Mouse (Mus musculus) midbrain, embryonic 15.5 days (tissue): ENCODE measurements at regions not wholly inside any gene's neighbourhood (a gene's known extent, or its start where the extent isn't known, plus 50 kb on each side); places are given as distances from the start of the nearest gene placed in this dataset.
"Not testable (repeated sequence)": the region's sequence is repeated elsewhere in the genome, so short reads cannot be mapped to it uniquely, and the experiment has no call there.

Experiments used
- ATAC-seq: fragments of 200-750 bp; cut with Nextera tagmentation; replicated peaks from 2 replicates; pipeline ENCODE4 v1.8.0; 2017; ENCODE audit warnings: moderate TSS enrichment
- H3K27ac ChIP-seq: fragments of 300-500 bp; sonication (generic); 2 replicates; pipeline ENCODE4 v1.5.1; 2015; ENCODE audit warnings: mild to moderate bottlenecking, inconsistent platforms
- H3K27me3 ChIP-seq: fragments of 300-500 bp; sonication (generic); replicated peaks from 2 replicates; pipeline ENCODE4 v1.6.1; 2015; ENCODE audit warnings: inconsistent platforms
- H3K36me3 ChIP-seq: fragments of 300-500 bp; sonication (generic); replicated peaks from 2 replicates; pipeline ENCODE4 v1.6.1; 2015; ENCODE audit warnings: inconsistent platforms
- H3K4me1 ChIP-seq: fragments of 300-500 bp; sonication (generic); 2 replicates; pipeline ENCODE4 v1.6.1; 2015; ENCODE audit warnings: inconsistent platforms
- H3K4me2 ChIP-seq: fragments of 300-500 bp; sonication (generic); 2 replicates; pipeline ENCODE4 v1.6.1; 2015; ENCODE audit warnings: inconsistent platforms, mild to moderate bottlenecking, moderate library complexity
- H3K4me3 ChIP-seq: fragments of 300-500 bp; sonication (generic); 2 replicates; pipeline ENCODE4 v1.5.1; 2015; ENCODE audit warnings: mild to moderate bottlenecking, inconsistent platforms
- H3K9ac ChIP-seq: fragments of 300-500 bp; sonication (generic); 2 replicates; pipeline ENCODE4 v1.6.1; 2015; ENCODE audit warnings: mild to moderate bottlenecking, inconsistent platforms
- H3K9me3 ChIP-seq: fragments of 300-500 bp; sonication (generic); 2 replicates; pipeline ENCODE4 v1.6.1; 2016; ENCODE audit warnings: inconsistent platforms
- WGBS: fragments of 180-500 bp; shearing (Covaris S2); methylation state at CpG from one replicate; pipeline ENCODE4 v1.1.7; 2015; ENCODE audit warnings: mixed read lengths; 5-methylcytosine and 5-hydroxymethylcytosine counted together

DNA sequence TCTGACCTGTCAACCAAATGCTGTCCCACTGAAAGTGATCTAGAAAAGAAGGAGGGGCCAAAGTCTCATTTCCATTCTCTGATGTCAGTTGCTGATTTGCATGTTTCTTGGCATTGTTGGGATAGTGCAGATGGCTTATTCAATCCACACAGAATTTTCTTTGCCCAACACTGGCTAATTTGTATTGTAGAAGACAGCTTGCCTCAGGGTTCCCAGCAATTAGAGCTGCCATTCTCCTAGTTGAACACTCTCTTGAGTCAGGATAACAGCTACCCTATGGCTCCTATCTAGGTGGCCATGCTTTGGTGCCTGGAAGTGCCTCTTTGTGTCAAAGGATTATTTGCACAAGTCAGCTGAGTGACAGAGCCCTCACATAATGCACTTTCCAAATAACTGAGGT is 569.0 kb downstream of the Lrriq3 start:
- no peak for ATAC-seq
- H3K4me1 ChIP-seq: no peaks in the 10 kb centered on the region
- H3K9ac ChIP-seq: no peak overlapping the region

DNA sequence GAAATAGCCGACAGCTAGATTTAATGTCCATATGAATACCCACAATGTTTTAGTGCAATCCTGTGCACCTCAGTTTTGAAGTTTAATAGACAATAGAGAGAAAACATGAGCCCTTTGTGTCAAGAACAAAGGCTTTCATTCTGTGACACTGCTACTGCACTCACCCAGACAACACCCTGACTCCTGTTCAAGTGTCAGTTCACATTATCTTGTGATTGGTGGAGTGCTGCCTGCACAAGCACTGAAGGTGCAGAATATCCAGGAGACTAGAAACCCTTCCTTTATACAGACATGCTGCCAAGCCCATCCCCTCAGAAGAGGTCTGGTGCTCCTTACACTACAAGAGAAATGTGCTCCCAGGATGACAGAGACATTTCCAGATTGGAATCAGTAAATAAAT is 579.3 kb downstream of the Lrriq3 start:
- Histone ChIP-seq H3K27me3 (no peaks in the 10 kb centered on the region), H3K36me3 (no peaks in the 10 kb centered on the region), H3K4me3 (no peak overlapping the region), H3K4me2 (no peak overlapping the region), H3K9ac (no peak overlapping the region), H3K9me3 (no peaks in the 10 kb centered on the region), H3K4me1 (no peaks in the 10 kb centered on the region), H3K27ac (no peak overlapping the region)
- ATAC-seq: no peak
- WGBS: 44% methylated on average over 1 of the region's 1 CpGs

More for the DNA sequence above, 569.0 kb downstream of the Lrriq3 start:
- Histone ChIP-seq H3K9me3 (no peaks in the 10 kb centered on the region), H3K27me3 (no peaks in the 10 kb centered on the region), H3K36me3 (no peaks in the 10 kb centered on the region), H3K4me2 (no peak overlapping the region), H3K27ac (no peak overlapping the region), H3K4me3 (no peak overlapping the region)

DNA sequence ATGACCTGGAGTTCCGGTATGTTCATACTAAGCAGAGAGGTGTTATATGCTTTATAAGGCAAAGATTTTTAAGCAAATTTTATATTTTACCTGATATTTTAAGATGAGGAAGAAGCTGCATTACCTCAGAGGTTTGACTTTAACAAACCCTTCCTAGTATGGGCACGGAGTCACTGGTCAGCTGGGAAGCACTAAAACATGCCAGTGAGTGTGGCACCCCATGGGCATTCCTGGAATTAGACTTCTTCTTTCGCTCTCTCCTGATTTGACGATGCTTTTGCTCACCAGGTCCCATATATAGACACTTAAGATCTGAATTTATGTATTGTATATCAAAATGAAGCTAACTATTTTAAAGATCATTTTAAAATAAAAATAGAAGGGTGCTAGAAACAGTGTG is 587.0 kb downstream of the Lrriq3 start:
- no peak overlapping the region for H3K4me3 ChIP-seq
- no peak overlapping the region for H3K9ac ChIP-seq
- 89% methylated on average over 4 of the region's 4 CpGs for WGBS
- no peak for ATAC-seq
- no peaks in the 10 kb centered on the region for H3K27me3 ChIP-seq
- no peaks in the 10 kb centered on the region for H3K4me1 ChIP-seq
- no peaks in the 10 kb centered on the region for H3K9me3 ChIP-seq
- no peak overlapping the region for H3K4me2 ChIP-seq
- no peak overlapping the region for H3K27ac ChIP-seq
- H3K36me3 ChIP-seq: no peaks in the 10 kb centered on the region

DNA sequence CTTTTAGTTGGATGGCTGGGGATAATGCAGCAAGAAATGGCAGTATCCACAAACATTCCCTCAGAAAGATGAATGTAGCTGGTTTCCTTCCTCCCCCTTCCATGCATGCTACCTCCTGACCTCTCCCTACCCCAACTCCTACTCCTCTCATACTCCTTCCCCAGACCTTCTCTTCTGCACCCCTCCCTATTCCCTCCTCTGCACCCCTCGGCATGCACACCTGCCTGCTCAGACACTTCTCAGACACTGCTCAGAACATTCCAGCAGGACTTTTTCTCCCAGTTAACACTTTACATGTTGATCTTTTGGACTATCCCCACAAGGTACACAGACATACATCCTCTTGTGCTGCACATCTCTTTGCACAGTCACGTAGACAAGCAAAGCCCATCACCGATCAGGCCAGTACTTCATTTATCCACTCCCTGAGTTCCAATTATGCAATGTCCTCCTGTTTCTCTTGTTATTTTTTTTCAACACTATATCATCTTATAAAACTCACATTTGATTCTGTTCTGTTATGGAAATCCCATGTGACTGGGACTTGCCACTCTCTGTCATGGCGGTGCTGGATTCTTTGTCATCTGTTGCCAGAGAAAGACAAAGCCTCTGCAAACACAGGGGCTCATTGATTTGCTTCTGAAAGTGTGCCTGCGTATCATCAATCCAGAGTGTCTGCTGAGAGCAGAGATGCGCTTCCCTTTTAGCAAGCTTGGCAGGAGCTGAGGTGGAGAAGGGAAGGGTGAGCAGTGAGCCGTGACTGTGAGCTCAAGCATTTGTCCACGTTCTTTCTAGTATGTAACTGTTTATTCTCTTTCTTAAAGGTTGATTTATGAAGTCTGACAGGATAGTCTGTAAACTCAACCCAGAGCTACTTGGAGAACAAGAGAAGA is 589.9 kb downstream of the Lrriq3 start:
- H3K9me3 ChIP-seq: no peaks in the 10 kb centered on the region
- no peak overlapping the region for H3K9ac ChIP-seq
- no peak overlapping the region for H3K4me2 ChIP-seq
- H3K27me3 ChIP-seq: no peaks in the 10 kb centered on the region
- H3K36me3 ChIP-seq: no peaks in the 10 kb centered on the region
- no peak for ATAC-seq
- H3K4me1 ChIP-seq: no peaks in the 10 kb centered on the region
- H3K27ac ChIP-seq: no peak overlapping the region
- 42% methylated on average over 8 of the region's 8 CpGs for WGBS
- no peak overlapping the region for H3K4me3 ChIP-seq

DNA sequence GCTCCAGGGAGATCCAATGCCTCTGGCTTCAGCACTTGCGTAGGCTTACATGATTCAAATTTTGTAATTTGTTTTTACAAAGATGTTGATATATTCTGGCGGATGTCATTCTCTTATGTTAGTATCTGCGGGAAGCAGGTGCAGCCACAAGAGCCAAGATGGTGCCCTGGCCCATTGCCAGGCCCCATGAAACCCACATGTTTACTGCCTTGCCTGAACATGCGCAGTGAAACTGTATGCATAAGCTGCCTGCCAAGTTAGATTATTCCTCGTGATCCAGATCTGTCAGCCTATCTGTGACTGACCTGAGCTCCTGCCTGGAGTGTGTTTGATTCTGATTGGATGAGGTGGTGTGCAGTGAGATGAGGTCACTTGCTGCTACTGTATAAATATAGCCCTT is 595.1 kb downstream of the Lrriq3 start:
- H3K4me1 ChIP-seq: no peaks in the 10 kb centered on the region
- ATAC-seq: no peak
- 80% methylated on average over 5 of the region's 5 CpGs for WGBS
- no peak overlapping the region for H3K4me2 ChIP-seq
- H3K9ac ChIP-seq: no peak overlapping the region
- no peaks in the 10 kb centered on the region for H3K36me3 ChIP-seq
- no peaks in the 10 kb centered on the region for H3K27me3 ChIP-seq
- H3K9me3 ChIP-seq: no peaks in the 10 kb centered on the region
- H3K4me3 ChIP-seq: no peak overlapping the region
- H3K27ac ChIP-seq: no peak overlapping the region

DNA sequence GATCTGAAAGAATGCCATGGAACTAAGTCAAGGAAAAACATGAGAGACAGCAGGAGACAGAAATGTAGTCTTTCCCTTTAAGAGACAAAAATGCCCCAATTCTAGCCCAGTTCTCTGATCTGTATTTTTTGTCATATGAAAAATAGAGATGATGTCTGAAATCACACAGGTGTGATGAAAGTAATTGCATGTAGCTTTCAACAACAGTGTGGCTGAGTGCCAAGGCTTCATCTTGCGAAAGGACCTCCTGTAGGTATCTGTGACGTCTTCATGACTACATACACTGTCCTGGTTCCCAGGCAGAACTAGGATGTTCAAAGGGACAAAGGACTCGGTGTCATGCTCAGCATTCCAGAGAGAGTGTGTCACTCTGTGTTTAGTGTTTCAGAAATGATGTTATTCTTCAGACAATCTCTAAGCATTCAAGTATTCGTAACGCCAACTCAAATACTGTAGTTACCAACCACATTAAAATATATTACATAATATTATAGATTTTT is 629.8 kb downstream of the Lrriq3 start:
- Histone ChIP-seq H3K9me3 (no peaks in the 10 kb centered on the region), H3K27me3 (no peaks in the 10 kb centered on the region), H3K27ac (no peak overlapping the region), H3K4me3 (no peak overlapping the region), H3K4me2 (no peak overlapping the region), H3K36me3 (no peaks in the 10 kb centered on the region), H3K9ac (no peak overlapping the region), H3K4me1 (no peaks in the 10 kb centered on the region)
- 81% methylated on average over 5 of the region's 5 CpGs for WGBS
- no peak for ATAC-seq

DNA sequence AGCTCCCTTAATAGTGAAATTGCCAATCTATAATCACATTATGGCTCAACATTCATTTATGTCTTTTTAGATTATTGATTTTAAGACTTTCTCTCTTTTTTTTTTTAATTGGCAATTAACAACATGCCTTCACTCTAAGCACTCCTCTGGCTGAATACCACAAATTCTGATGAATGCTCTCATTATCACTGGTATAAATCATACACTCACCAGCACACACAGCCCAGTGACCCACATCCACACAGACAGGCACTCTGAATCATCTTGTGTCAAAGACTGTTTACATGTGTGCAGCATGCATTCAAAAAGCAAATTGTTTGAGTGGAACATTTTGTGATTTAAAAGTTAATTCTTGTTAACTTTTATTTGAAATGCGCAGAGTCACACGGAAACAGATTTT is 649.2 kb downstream of the Lrriq3 start:
- ATAC-seq: no peak
- H3K9ac ChIP-seq: no peak overlapping the region
- no peaks in the 10 kb centered on the region for H3K36me3 ChIP-seq
- H3K27ac ChIP-seq: no peak overlapping the region
- H3K4me3 ChIP-seq: no peak overlapping the region
- no peaks in the 10 kb centered on the region for H3K9me3 ChIP-seq
- no peaks in the 10 kb centered on the region for H3K4me1 ChIP-seq
- H3K27me3 ChIP-seq: no peaks in the 10 kb centered on the region
- no peak overlapping the region for H3K4me2 ChIP-seq
- WGBS: 96% methylated on average over 2 of the region's 2 CpGs

DNA sequence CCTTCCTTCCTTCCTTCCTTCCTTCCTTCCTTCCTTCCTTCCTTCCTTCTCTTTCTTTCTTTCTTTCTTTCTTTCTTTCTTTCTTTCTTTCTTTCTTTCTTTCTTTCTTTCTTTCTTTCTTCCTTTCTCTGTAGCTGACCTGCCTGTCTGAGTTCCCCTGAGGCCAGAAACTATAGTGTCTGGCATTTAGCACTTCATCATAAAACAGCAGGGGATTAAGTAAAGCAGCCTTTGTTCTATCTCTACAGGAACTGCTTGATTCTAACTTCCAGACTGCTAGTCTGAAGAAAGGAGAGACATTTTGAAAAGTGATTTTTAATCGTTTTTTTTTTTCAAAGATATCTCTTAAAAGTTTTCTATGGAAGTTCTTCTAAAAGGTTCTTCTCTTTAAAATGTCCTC is 653.4 kb downstream of the Lrriq3 start:
- not testable (repeated sequence) for H3K9ac ChIP-seq, ATAC-seq, H3K9me3 ChIP-seq, H3K27ac ChIP-seq, H3K4me3 ChIP-seq, H3K4me2 ChIP-seq, H3K36me3 ChIP-seq, H3K27me3 ChIP-seq, H3K4me1 ChIP-seq
- 25% methylated on average over 1 of the region's 1 CpGs for WGBS

DNA sequence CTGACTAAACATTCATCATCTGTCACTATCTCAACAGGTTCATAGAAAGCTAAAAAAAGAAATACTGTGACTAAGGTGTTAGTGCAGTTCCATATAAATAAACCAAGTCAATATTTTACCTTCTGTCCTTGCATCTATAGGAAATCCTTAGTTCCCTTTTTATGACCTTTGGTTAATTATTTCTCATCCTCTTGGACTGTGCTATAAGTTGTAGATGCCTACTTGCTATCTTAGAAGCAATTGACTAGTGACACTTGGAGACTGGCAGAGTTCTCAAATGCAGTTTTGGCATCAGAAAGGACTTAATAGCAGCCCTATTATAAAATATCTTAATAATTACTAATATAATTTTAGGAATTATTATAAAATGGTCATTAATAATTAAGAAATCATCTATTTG is 654.3 kb downstream of the Lrriq3 start:
- no peaks in the 10 kb centered on the region for H3K36me3 ChIP-seq
- H3K4me2 ChIP-seq: no peak overlapping the region
- no peaks in the 10 kb centered on the region for H3K4me1 ChIP-seq
- no peak overlapping the region for H3K27ac ChIP-seq
- H3K4me3 ChIP-seq: no peak overlapping the region
- H3K9ac ChIP-seq: no peak overlapping the region
- H3K27me3 ChIP-seq: no peaks in the 10 kb centered on the region
- ATAC-seq: no peak
- no peaks in the 10 kb centered on the region for H3K9me3 ChIP-seq

DNA sequence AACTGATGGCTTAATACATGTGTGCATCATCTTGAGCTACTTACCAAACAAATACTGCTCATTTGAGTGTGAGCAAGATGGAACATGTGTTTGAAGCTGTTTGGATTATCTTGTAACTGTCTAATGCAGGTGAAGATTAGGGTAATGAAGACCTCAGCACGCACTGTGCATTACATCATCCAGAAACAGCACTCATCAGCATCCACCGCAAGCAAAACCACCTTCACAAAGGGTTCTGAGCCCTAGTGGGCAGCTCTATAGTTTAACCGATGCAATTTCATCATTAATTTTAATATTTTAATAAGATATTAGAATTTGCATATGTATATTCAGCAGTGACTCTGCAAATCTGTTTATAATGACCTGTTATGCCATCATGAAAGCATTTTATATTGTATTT is 664.1 kb downstream of the Lrriq3 start:
- H3K27ac ChIP-seq: no peak overlapping the region
- no peak overlapping the region for H3K4me2 ChIP-seq
- H3K9me3 ChIP-seq: no peaks in the 10 kb centered on the region
- H3K27me3 ChIP-seq: no peaks in the 10 kb centered on the region
- no peak overlapping the region for H3K9ac ChIP-seq
- H3K36me3 ChIP-seq: no peaks in the 10 kb centered on the region
- 75% methylated on average over 3 of the region's 3 CpGs for WGBS
- ATAC-seq: no peak
- no peak overlapping the region for H3K4me3 ChIP-seq
- no peaks in the 10 kb centered on the region for H3K4me1 ChIP-seq

DNA sequence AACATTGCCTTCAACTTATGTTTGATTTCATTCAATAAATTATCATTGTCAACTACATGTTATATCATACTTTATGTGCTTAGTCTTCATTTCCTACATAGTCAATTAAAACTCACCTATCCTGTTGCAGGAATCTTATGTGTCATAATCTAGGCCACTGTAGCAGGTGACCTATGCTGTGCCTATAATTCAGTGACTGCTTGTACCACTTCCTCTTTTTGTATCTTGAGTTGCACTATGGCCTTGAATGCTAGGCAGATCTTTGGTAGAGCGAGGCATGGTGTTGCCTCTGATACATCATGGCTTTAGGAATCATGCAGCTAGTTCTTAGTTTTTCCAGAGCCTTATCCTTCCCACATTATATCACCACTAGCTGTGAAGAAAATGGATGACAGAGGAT is 682.8 kb downstream of the Lrriq3 start:
- WGBS: 94% methylated on average over 1 of the region's 1 CpGs
- H3K4me2 ChIP-seq: no peak overlapping the region
- no peaks in the 10 kb centered on the region for H3K9me3 ChIP-seq

DNA sequence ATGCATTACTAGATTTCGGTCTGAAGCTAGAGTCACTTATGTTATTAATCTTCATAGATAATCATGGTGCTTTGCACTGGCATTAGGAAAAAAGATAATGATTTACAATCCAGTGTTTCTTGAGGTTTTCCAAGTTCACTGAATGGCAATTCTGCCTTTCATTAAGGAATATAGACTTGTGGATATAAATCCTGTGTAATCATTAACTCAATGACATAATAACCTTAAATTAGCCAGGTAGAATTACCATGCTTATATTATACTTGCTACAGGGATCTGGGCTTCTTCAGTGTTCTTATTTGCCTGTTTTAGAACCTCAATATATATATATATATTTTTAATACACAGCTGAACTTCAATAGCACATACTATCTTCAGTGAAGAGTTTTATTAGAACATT is 683.8 kb downstream of the Lrriq3 start:
- no peaks in the 10 kb centered on the region for H3K9me3 ChIP-seq
- H3K27me3 ChIP-seq: no peaks in the 10 kb centered on the region
- H3K27ac ChIP-seq: no peak overlapping the region
- H3K4me3 ChIP-seq: no peak overlapping the region
- H3K4me2 ChIP-seq: no peak overlapping the region
- ATAC-seq: no peak
- H3K9ac ChIP-seq: no peak overlapping the region
- H3K4me1 ChIP-seq: no peaks in the 10 kb centered on the region
- WGBS: 91% methylated on average over 1 of the region's 1 CpGs
- H3K36me3 ChIP-seq: no peaks in the 10 kb centered on the region

More for the DNA sequence above, 682.8 kb downstream of the Lrriq3 start:
- ATAC-seq: no peak
- Histone ChIP-seq H3K9ac (no peak overlapping the region), H3K27ac (no peak overlapping the region), H3K4me1 (no peaks in the 10 kb centered on the region), H3K27me3 (no peaks in the 10 kb centered on the region), H3K36me3 (no peaks in the 10 kb centered on the region), H3K4me3 (no peak overlapping the region)

DNA sequence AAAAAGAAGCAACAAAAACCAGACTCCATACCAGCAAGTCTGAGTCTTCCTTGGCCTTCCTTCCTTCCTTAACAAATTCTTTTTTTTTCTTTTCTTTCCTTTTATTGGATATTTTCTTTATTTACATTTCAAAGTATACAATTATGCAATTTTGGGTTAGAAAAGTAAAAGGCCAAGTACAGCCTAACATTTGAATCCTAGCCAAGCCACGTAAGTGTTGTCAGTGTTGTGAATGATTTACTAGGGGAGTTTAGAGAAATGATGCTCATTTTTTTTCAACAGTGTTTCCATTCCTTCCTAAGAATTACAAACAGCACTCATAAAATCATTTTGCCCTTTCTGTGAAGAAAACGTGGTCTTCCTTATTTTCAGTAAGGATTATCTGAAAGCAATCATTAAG is 722.5 kb downstream of the Lrriq3 start:
- Histone ChIP-seq H3K4me3 (no peak overlapping the region), H3K9me3 (no peaks in the 10 kb centered on the region), H3K4me2 (no peak overlapping the region), H3K36me3 (no peaks in the 10 kb centered on the region), H3K27me3 (no peaks in the 10 kb centered on the region), H3K4me1 (no peaks in the 10 kb centered on the region), H3K27ac (no peak overlapping the region), H3K9ac (no peak overlapping the region)
- ATAC-seq: no peak
- WGBS: 79% methylated on average over 2 of the region's 2 CpGs
